Mouse (Mus musculus): ENCODE measurements around the gene Hmga2.
"Not testable (repeated sequence)": the region's sequence is repeated elsewhere in the genome, so short reads cannot be mapped to it uniquely, and the experiment has no call there.

The Hmga2 gene

DNA sequence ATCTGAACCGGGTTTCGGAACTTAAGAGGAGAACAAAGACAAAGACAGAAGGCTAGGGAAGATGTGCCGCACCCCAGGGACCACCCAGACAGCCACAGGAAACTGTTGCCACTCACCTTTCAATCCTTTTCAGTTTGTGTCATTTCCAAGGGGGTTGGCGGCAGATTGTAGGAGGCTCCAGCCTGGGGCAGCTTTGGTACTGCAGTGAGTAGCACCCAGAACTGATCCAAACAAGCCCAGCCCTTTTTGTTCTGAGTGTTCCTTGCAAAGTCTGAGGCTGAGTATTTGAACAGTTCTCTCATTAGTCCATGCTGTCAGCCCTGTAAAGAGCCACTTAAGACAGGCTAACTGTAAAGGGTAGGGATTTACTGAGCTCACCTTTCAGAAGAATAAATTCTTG, 136.9 kb downstream of the Hmga2 start:
- DNase-seq, result no peak

DNA sequence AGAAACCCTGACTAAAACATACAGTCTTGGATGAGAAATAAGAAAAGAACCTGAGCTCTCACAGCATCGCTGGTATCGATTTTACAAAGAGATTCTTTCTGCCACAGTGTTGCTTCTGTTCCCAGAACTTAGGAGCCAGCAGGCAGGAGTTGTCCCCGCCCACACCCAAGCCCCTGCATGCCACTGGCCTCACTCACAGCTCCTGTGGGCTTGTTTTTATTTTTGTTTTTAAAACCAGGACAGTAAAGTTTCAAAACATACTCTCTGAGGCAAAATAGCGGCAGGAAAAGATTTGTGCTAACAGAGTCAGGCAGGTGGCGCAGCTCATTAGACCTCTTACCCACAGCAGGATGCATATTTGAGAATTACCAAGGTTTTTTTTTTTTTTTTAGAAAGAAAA, 137.4 kb downstream of the Hmga2 start:
- DNase-seq, result no peak

DNA sequence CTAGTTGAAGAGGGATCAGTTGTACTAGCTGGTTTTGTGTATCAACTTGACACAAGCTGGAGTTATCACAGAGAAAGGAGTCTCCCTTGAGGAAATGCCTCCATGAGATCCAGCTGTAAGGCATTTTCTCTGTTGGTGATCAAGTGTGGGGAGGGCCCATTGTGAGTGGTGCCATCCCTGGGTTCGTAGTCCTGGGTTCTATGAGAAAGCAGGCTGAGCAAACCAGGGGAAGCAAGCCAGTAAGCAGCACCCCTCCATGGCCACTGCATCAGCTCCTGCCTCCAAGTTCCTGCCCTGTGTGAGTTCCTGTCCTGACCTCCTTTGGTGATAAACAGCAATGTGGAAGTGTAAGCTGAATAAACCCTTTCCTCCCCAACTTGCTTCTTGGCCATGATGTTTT, 137.8 kb downstream of the Hmga2 start:
- DNase-seq, result not testable (repeated sequence)

DNA sequence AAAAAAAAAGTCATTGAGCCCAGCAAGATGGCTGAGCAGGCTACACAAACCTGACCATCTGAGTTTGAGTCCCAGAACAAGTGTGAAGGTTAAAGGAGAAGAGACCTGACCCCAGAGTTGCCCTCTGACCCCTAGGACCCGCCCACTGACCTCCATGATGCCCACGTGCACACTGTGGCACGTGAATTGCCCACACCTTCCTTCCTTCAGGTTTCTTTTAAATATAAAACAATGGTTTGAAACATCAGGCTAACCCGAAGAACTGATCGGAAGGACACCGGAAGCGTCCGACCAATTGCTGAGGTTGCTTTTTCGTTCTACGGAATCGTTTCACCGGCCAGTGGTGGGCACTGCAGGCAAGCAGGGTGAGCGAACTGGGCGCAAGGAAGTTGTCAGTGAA, 148.3 kb downstream of the Hmga2 start:
- DNase-seq, result no peak

DNA sequence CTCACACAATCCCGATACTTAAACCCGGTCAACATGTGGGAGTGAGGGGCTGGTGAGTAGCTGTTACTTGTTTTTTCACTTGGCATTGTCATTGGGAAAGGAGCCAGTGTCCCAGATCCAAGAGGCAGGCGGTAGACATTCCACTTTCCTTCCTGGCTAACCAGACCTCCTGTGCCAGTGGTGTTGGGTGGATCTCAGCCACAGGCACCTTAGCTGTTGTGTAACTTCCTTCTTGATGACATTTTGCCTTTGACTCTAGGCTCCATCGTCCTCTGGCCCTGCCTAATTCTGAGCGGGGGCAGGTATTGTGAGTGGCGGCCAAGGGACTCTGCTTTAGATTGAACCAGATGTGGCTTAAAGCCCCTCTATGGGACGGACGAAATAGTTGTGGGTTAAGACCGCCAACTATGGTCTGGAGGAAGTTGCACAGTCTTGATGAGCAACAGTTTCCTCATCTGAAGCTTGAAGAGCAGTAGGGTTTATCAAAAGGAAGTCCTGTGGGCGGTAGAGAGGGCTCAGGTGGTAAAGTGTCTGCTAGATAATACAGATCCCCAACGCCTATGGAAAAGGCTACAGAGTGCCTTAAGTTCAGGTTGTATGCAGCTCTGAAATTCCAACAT, 152.6 kb downstream of the Hmga2 start:
- no peak for DNase-seq

GRCm38 (mm10) chr10:120322815-120323214, 153.5 kb downstream of the Hmga2 start:
- no peak for DNase-seq

GRCm38 (mm10) chr10:120319614-120320013, 156.7 kb downstream of the Hmga2 start:
- no peak for DNase-seq
